Mouse (Mus musculus) hindbrain, embryonic 13.5 days (tissue): ENCODE results near the gene Vwa8. TPM values are rescaled to one million over a fixed set of nuclear protein-coding genes. Genes with fewer than 3 reads are reported as not detected.

Source experiments
- ATAC-seq: fragments of 200-750 bp; cut with Nextera tagmentation; 2 replicates; pipeline ENCODE4 v1.8.0; 2017; ENCODE audit warnings: moderate TSS enrichment; ENCODE audit not compliant: low FRiP score
- H3K27ac ChIP-seq: fragments of 300-500 bp; sonication (generic); 2 replicates; pipeline ENCODE4 v1.5.1; 2015; ENCODE audit warnings: inconsistent platforms, mild to moderate bottlenecking, moderate library complexity
- H3K27me3 ChIP-seq: fragments of 300-500 bp; sonication (generic); 2 replicates; pipeline ENCODE4 v1.6.1; 2015; ENCODE audit warnings: mild to moderate bottlenecking, inconsistent platforms
- H3K36me3 ChIP-seq: fragments of 300-500 bp; sonication (generic); 2 replicates; pipeline ENCODE4 v1.6.1; 2015; ENCODE audit warnings: mild to moderate bottlenecking, inconsistent platforms
- H3K4me1 ChIP-seq: fragments of 300-500 bp; sonication (generic); replicated peaks from 2 replicates; pipeline ENCODE4 v1.6.1; 2015; ENCODE audit warnings: inconsistent platforms
- H3K4me2 ChIP-seq: fragments of 300-500 bp; sonication (generic); 2 replicates; pipeline ENCODE4 v1.6.1; 2015; ENCODE audit warnings: inconsistent platforms, mild to moderate bottlenecking, moderate library complexity
- H3K4me3 ChIP-seq: fragments of 300-500 bp; sonication (generic); 2 replicates; pipeline ENCODE4 v1.5.1; 2015; ENCODE audit warnings: mild to moderate bottlenecking, inconsistent platforms
- H3K9ac ChIP-seq: fragments of 300-500 bp; sonication (generic); 2 replicates; pipeline ENCODE4 v1.6.1; 2015; ENCODE audit warnings: mild to moderate bottlenecking, inconsistent platforms
- H3K9me3 ChIP-seq: fragments of 300-500 bp; sonication (generic); 2 replicates; pipeline ENCODE4 v1.6.1; 2016; ENCODE audit warnings: inconsistent platforms
- WGBS: fragments of 180-500 bp; shearing (Covaris S2); methylation state at CpG from one replicate; pipeline ENCODE4 v1.1.7; 2015; 5-methylcytosine and 5-hydroxymethylcytosine counted together
- polyA plus RNA-seq: library from polyadenylated mRNA; unstranded; fragments of >200 nt; fragmentation: Nextera tagmentation; extraction: Ambion mirVana; gene quantifications from 2 replicates; pipeline ENCODE4 v1.2.1, GENCODE M21; 2015

Vwa8 gene
- polyA plus RNA-seq, 1 experiment from 2014 or later = 5.9 TPM

GRCm38 (mm10) chr14:79243038-79243883 lies 394.4 kb downstream of the Vwa8 start:
- no peak for ATAC-seq
- H3K9ac ChIP-seq = no peak overlapping the region

GRCm38 (mm10) chr14:79244571-79244970 lies 395.7 kb downstream of the Vwa8 start:
- 61% methylated on average over 3 of the region's 3 CpGs for WGBS
- Histone ChIP-seq H3K9ac (no peak overlapping the region), H3K9me3 (no peaks in the 10 kb centered on the region), H3K4me1 (peaks cover 5% of the 10 kb centered on the region), H3K4me3 (no peak overlapping the region), H3K36me3 (no peaks in the 10 kb centered on the region), H3K27ac (no peak overlapping the region), H3K27me3 (no peaks in the 10 kb centered on the region), H3K4me2 (no peak overlapping the region)
- ATAC-seq = peak; percentile 63; the same call in 1 of the 2 replicates

More at GRCm38 (mm10) chr14:79243038-79243883, 394.4 kb downstream of the Vwa8 start:
- no peaks in the 10 kb centered on the region for H3K9me3 ChIP-seq
- no peak overlapping the region for H3K4me2 ChIP-seq
- H3K4me3 ChIP-seq = no peak overlapping the region
- H3K27me3 ChIP-seq = no peaks in the 10 kb centered on the region
- H3K36me3 ChIP-seq = no peaks in the 10 kb centered on the region
- WGBS = 81% methylated on average over 12 of the region's 12 CpGs
- peaks cover 5% of the 10 kb centered on the region for H3K4me1 ChIP-seq
- no peak overlapping the region for H3K27ac ChIP-seq

GRCm38 (mm10) chr14:79251727-79252285 lies 403.0 kb downstream of the Vwa8 start:
- no peaks in the 10 kb centered on the region for H3K36me3 ChIP-seq
- H3K4me3 ChIP-seq = no peak overlapping the region
- 84% methylated on average over 5 of the region's 5 CpGs for WGBS
- no peak overlapping the region for H3K27ac ChIP-seq
- H3K4me1 ChIP-seq = no peaks in the 10 kb centered on the region
- no peaks in the 10 kb centered on the region for H3K9me3 ChIP-seq
- H3K27me3 ChIP-seq = no peaks in the 10 kb centered on the region
- H3K9ac ChIP-seq = no peak overlapping the region
- ATAC-seq = no peak
- H3K4me2 ChIP-seq = no peak overlapping the region

Other genes starting within 250 kb of the Vwa8 start
- 2.3 and 2.9 TPM in 2 replicates for gene Dgkh, start 116.3 kb upstream of the Vwa8 start, polyA plus RNA-seq